Mouse (Mus musculus) stomach, postnatal 0 days (tissue): ENCODE results near the gene Slc38a1. TPM values are rescaled to one million over a fixed set of nuclear protein-coding genes. Genes with fewer than 3 reads are reported as not detected.
A peak's percentile ranks its signal among the peaks of the same experiment; 100 is the strongest.

Experiments used
- ATAC-seq: fragments of 200-750 bp; cut with Nextera tagmentation; 2 replicates; pipeline ENCODE4 v1.8.0; 2017; ENCODE audit not compliant: low FRiP score, low TSS enrichment
- DNase-seq: peaks from one replicate; pipeline ENCODE4 v3.0.0-alpha.2; 2016; ENCODE audit warnings: low spot score
- H3K27ac ChIP-seq: fragments of 300-500 bp; sonication (generic); replicated peaks from 2 replicates; pipeline ENCODE4 v1.5.1; 2014; ENCODE audit warnings: mild to moderate bottlenecking, control low read depth
- H3K27me3 ChIP-seq: fragments of 300-500 bp; sonication (generic); 2 replicates; pipeline ENCODE4 v1.6.1; 2014; ENCODE audit warnings: low read length; ENCODE audit not compliant: control insufficient read depth, insufficient read depth
- H3K36me3 ChIP-seq: fragments of 300-500 bp; sonication (generic); 2 replicates; pipeline ENCODE4 v1.6.1; 2014; ENCODE audit warnings: low read length, mixed read lengths; ENCODE audit not compliant: control insufficient read depth, insufficient read depth
- H3K4me1 ChIP-seq: fragments of 300-500 bp; sonication (generic); replicated peaks from 2 replicates; pipeline ENCODE4 v1.6.1; 2014; ENCODE audit warnings: antibody characterized with exemption; ENCODE audit not compliant: control insufficient read depth, insufficient read depth
- H3K4me2 ChIP-seq: fragments of 300-500 bp; sonication (generic); replicated peaks from 2 replicates; pipeline ENCODE4 v1.6.1; 2014; ENCODE audit warnings: low read depth, mild to moderate bottlenecking, control low read depth, moderate library complexity
- H3K4me3 ChIP-seq: fragments of 300-500 bp; sonication (generic); 2 replicates; pipeline ENCODE4 v1.5.1; 2014; ENCODE audit warnings: low read depth, low read length, control low read depth
- H3K9ac ChIP-seq: fragments of 300-500 bp; sonication (generic); 2 replicates; pipeline ENCODE4 v1.6.1; 2014; ENCODE audit warnings: mild to moderate bottlenecking, low read length, control low read depth, mixed read lengths
- H3K9me3 ChIP-seq: fragments of 300-500 bp; sonication (generic); 2 replicates; pipeline ENCODE4 v1.6.1; 2016; ENCODE audit warnings: low read length; ENCODE audit not compliant: control insufficient read depth
- CTCF ChIP-seq: IDR thresholded peaks from 2 replicates; pipeline ENCODE4 v1.5.1; 2016; ENCODE audit warnings: antibody characterized with exemption, low read depth, mild to moderate bottlenecking, moderate library complexity
- EP300 ChIP-seq: optimal IDR thresholded peaks from 2 replicates; pipeline ENCODE3; 2016; ENCODE audit warnings: antibody characterized with exemption
- WGBS: fragments of 180-500 bp; shearing (Covaris S2); extraction: QIAGEN DNeasy Blood & Tissue Kit; methylation state at CpG from one replicate; pipeline ENCODE4 v1.1.7; 2014; 5-methylcytosine and 5-hydroxymethylcytosine counted together
- polyA plus RNA-seq: library from polyadenylated mRNA; unstranded; fragments of >200 nt; fragmentation: Nextera tagmentation; extraction: Ambion mirVana; gene quantifications from 2 replicates; pipeline ENCODE4 v1.2.1, GENCODE M21; 2015

The Slc38a1 gene
- polyA plus RNA-seq, 1 experiment from 2014 or later: 38.5 TPM

- no peak overlapping the region for H3K27ac ChIP-seq
- H3K36me3 ChIP-seq: no peaks in the 10 kb centered on the region
- 3% methylated on average over 7 of the region's 7 CpGs for WGBS
- H3K4me3 ChIP-seq: peak overlapping the region; percentile 18; the same call in 1 of the 2 replicates
- peak; percentile 66 for DNase-seq
- H3K9me3 ChIP-seq: no peaks in the 10 kb centered on the region
- H3K4me2 ChIP-seq: peak overlapping the region; percentile 39
- no peak overlapping the region for H3K9ac ChIP-seq
- H3K27me3 ChIP-seq: no peaks in the 10 kb centered on the region
- no peak for TF ChIP-seq EP300
- TF ChIP-seq CTCF: peak; percentile 93
- no peaks in the 10 kb centered on the region for H3K4me1 ChIP-seq
- peak; percentile 67 for ATAC-seq
These were observed 23.9 kb upstream of the Slc38a1 start for GRCm38 (mm10) chr15:96666663-96667062.

- H3K27me3 ChIP-seq: no peaks in the 10 kb centered on the region
- no peaks in the 10 kb centered on the region for H3K4me1 ChIP-seq
- H3K4me2 ChIP-seq: peak overlapping the region; percentile 39
- no peak for TF ChIP-seq EP300
- TF ChIP-seq CTCF: peak; percentile 97
- ATAC-seq: peak; percentile 71; the same call in 1 of the 2 replicates
- H3K9me3 ChIP-seq: no peaks in the 10 kb centered on the region
- peak; percentile 69 for DNase-seq
- no peak overlapping the region for H3K4me3 ChIP-seq
- 3% methylated on average over 3 of the region's 3 CpGs for WGBS
- H3K9ac ChIP-seq: no peak overlapping the region
- H3K27ac ChIP-seq: no peak overlapping the region
- H3K36me3 ChIP-seq: no peaks in the 10 kb centered on the region
These were observed 23.2 kb upstream of the Slc38a1 start for GRCm38 (mm10) chr15:96665889-96666288.

DNA sequence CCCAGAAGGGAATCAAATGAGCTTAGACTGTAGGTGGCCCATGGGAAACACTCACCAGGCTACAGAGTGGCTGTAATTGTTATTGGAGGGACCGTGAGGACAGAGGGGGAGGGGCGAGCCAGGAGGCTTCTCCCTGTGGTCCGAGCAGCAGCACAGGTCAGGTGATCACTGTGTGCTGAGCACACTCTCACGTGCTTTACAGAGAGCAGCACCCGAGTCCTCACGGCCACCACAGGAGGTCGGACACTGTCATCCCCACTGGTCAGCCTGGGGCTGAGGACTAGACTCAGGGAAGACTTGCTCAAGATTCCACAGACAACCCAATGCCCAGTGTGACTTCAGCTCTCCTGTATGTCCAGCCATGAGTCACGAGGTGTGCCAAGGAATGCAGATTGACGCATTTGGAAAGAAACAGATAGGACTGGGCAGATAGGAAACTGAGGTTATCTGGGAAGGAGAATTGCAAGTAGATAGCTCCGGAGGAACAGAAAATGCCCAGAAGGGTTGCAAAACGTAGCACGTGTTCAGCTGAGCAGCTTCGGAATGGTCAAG, 18.0 kb upstream of the Slc38a1 start:
- Histone ChIP-seq H3K36me3 (no peaks in the 10 kb centered on the region), H3K4me2 (no peak overlapping the region), H3K4me3 (no peak overlapping the region), H3K9me3 (no peaks in the 10 kb centered on the region), H3K9ac (no peak overlapping the region), H3K4me1 (no peaks in the 10 kb centered on the region), H3K27me3 (no peaks in the 10 kb centered on the region), H3K27ac (no peak overlapping the region)
- ATAC-seq (peak; percentile 57), DNase-seq (no peak)
- TF ChIP-seq CTCF: no peak
- no peak for TF ChIP-seq EP300
- 48% methylated on average over 13 of the region's 13 CpGs for WGBS

DNA sequence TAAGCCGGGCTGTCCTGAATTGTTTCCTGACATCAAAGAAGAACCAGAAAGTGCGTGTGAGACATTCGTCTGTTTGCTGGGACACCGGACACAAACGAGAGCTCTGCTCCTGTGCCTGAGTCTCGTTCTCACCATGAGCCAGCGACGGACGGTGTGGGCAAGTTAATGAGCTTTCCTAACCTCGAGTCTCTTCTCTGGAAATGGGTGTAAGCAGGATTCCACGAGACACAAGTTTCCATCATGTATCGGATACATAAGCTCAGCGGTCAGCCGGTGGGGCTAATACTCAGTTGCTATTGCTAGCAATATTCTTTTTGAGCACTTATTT, 15.5 kb upstream of the Slc38a1 start:
- H3K4me1 ChIP-seq: no peaks in the 10 kb centered on the region
- no peak overlapping the region for H3K4me3 ChIP-seq
- TF ChIP-seq EP300 (no peak), CTCF (no peak)
- DNase-seq (no peak), ATAC-seq (no peak)
- H3K36me3 ChIP-seq: no peaks in the 10 kb centered on the region
- H3K4me2 ChIP-seq: no peak overlapping the region
- no peaks in the 10 kb centered on the region for H3K27me3 ChIP-seq
- H3K9ac ChIP-seq: no peak overlapping the region
- WGBS: 54% methylated on average over 14 of the region's 14 CpGs
- H3K27ac ChIP-seq: no peak overlapping the region
- H3K9me3 ChIP-seq: no peaks in the 10 kb centered on the region

GRCm38 (mm10) chr15:96657576-96658274, 15.0 kb upstream of the Slc38a1 start:
- H3K4me1 ChIP-seq: no peaks in the 10 kb centered on the region
- WGBS: 38% methylated on average over 17 of the region's 17 CpGs
- no peaks in the 10 kb centered on the region for H3K9me3 ChIP-seq
- H3K27me3 ChIP-seq: no peaks in the 10 kb centered on the region
- TF ChIP-seq CTCF (no peak), EP300 (no peak)
- H3K27ac ChIP-seq: no peak overlapping the region
- H3K36me3 ChIP-seq: no peaks in the 10 kb centered on the region
- H3K9ac ChIP-seq: no peak overlapping the region
- DNase-seq (no peak), ATAC-seq (peak; percentile 67; the same call in 1 of the 2 replicates)
- no peak overlapping the region for H3K4me3 ChIP-seq
- no peak overlapping the region for H3K4me2 ChIP-seq

- Histone ChIP-seq H3K4me2 (no peak overlapping the region), H3K9ac (no peak overlapping the region), H3K9me3 (no peaks in the 10 kb centered on the region), H3K27me3 (no peaks in the 10 kb centered on the region), H3K27ac (no peak overlapping the region), H3K4me3 (no peak overlapping the region), H3K4me1 (no peaks in the 10 kb centered on the region), H3K36me3 (no peaks in the 10 kb centered on the region)
- WGBS: 83% methylated on average over 14 of the region's 14 CpGs
- no peak for DNase-seq
- ATAC-seq: no peak
- TF ChIP-seq CTCF (no peak), EP300 (no peak)
These were observed 12.8 kb upstream of the Slc38a1 start for GRCm38 (mm10) chr15:96655514-96655913.
